Mouse (Mus musculus) neutrophil, adult 5-6 weeks (primary cell): ENCODE data around the gene Dzip1. TPM values are rescaled to one million over a fixed set of nuclear protein-coding genes. Genes with fewer than 3 reads are reported as not detected.

Experiments
- ATAC-seq: fragments of 151-379, 151-347 bp; 2 replicates; pipeline ENCODE4 v1.8.0; 2017; ENCODE audit warnings: mild to moderate bottlenecking, moderate TSS enrichment; ENCODE audit not compliant: insufficient number of reproducible peaks, poor library complexity, low FRiP score, severe bottlenecking; ENCODE audit errors: extremely low read depth
- total RNA-seq: library from RNA; stranded (forward); fragments of 200-1000 nt; gene quantifications from 2 replicates; pipeline ENCODE4 v1.2.3, GENCODE M21; 2017

Dzip1 gene
- total RNA-seq, 1 experiment from 2014 or later = 5.4 TPM

- peak; percentile 61 for ATAC-seq
Measured at GRCm38 (mm10) chr14:118929779-118930178, 4.5 kb upstream of the Dzip1 start.

- ATAC-seq = no peak
Measured at GRCm38 (mm10) chr14:118928565-118928964, 3.3 kb upstream of the Dzip1 start.

GRCm38 (mm10) chr14:118922667-118923184 lies 2.5 kb downstream of the Dzip1 start:
- ATAC-seq = no peak

GRCm38 (mm10) chr14:118922251-118922650 lies 3.0 kb downstream of the Dzip1 start:
- ATAC-seq = no peak

- no peak for ATAC-seq
Measured at GRCm38 (mm10) chr14:118920654-118921053, 4.6 kb downstream of the Dzip1 start.

GRCm38 (mm10) chr14:118919025-118919424 lies 6.2 kb downstream of the Dzip1 start:
- 0 out of 2 replicates have a peak, but pooled peaks have one; percentile 34 for ATAC-seq

GRCm38 (mm10) chr14:118913651-118914050 lies 11.6 kb downstream of the Dzip1 start:
- ATAC-seq = no peak

- ATAC-seq = no peak
Measured at GRCm38 (mm10) chr14:118911521-118911920, 13.7 kb downstream of the Dzip1 start.

GRCm38 (mm10) chr14:118910332-118911222 lies 14.7 kb downstream of the Dzip1 start:
- ATAC-seq = peak; percentile 65

GRCm38 (mm10) chr14:118909872-118910271 lies 15.4 kb downstream of the Dzip1 start:
- ATAC-seq = no peak

- no peak for ATAC-seq
Measured at GRCm38 (mm10) chr14:118907592-118907991, 17.7 kb downstream of the Dzip1 start.

GRCm38 (mm10) chr14:118903867-118904562 lies 21.2 kb downstream of the Dzip1 start:
- no peak for ATAC-seq

- no peak for ATAC-seq
Measured at GRCm38 (mm10) chr14:118903397-118903796, 21.9 kb downstream of the Dzip1 start.

GRCm38 (mm10) chr14:118900911-118901310 lies 24.3 kb downstream of the Dzip1 start:
- ATAC-seq = no peak

GRCm38 (mm10) chr14:118899940-118900339 lies 25.3 kb downstream of the Dzip1 start:
- no peak for ATAC-seq

GRCm38 (mm10) chr14:118895655-118896054 lies 29.6 kb downstream of the Dzip1 start:
- no peak for ATAC-seq

- no peak for ATAC-seq
Measured at GRCm38 (mm10) chr14:118895228-118895627, 30.0 kb downstream of the Dzip1 start.

- no peak for ATAC-seq
Measured at GRCm38 (mm10) chr14:118890101-118890500, 35.2 kb downstream of the Dzip1 start.

- no peak for ATAC-seq
Measured at GRCm38 (mm10) chr14:118884250-118884556, 41.1 kb downstream of the Dzip1 start.
